Mouse (Mus musculus) cerebellum, postnatal 4 days (tissue): Measurements from ENCODE around the gene Asrgl1.

Experiments used
- DNase-seq, 2 experiments: peaks; one replicate each; pipeline ENCODE4 v3.0.0; 2022; ENCODE audit warnings: low spot score in 2 of 2, mixed read lengths in 1 of 2

The Asrgl1 gene

GRCm38 (mm10) chr19:9071456-9072156, 63.8 kb downstream of the Asrgl1 start:
- peak in 1 of 2 experiments; percentile 42 for DNase-seq

GRCm38 (mm10) chr19:9070316-9070715, 65.1 kb downstream of the Asrgl1 start:
- no peak for DNase-seq

GRCm38 (mm10) chr19:9069687-9070307, 65.6 kb downstream of the Asrgl1 start:
- peak in 1 of 2 experiments; percentile 29 for DNase-seq

GRCm38 (mm10) chr19:9067292-9067691, 68.1 kb downstream of the Asrgl1 start:
- no peak for DNase-seq

- DNase-seq: no peak
Measured at GRCm38 (mm10) chr19:9065621-9066561, 69.5 kb downstream of the Asrgl1 start.

- no peak for DNase-seq
Measured at GRCm38 (mm10) chr19:9063831-9064230, 71.6 kb downstream of the Asrgl1 start.

GRCm38 (mm10) chr19:9062822-9063221, 72.6 kb downstream of the Asrgl1 start:
- DNase-seq: no peak

GRCm38 (mm10) chr19:9061221-9061893, 74.1 kb downstream of the Asrgl1 start:
- DNase-seq: no peak

- DNase-seq: no peak
Measured at GRCm38 (mm10) chr19:9060103-9060502, 75.3 kb downstream of the Asrgl1 start.
